Mouse (Mus musculus) MEL (cell line): ENCODE measurements around the gene Mid2. TPM values are rescaled to one million over a fixed set of nuclear protein-coding genes. Genes with fewer than 3 reads are reported as not detected.

Source experiments
- DNase-seq: peaks from one replicate; pipeline ENCODE4 v3.0.0; 2011; ENCODE audit warnings: low read depth, low spot score
- H3K27ac ChIP-seq: 2 replicates; pipeline ENCODE4 v1.5.1; 2012; ENCODE audit warnings: low read depth, mild to moderate bottlenecking, control low read depth, low read length, moderate library complexity; ENCODE audit not compliant: control insufficient read depth
- H3K27me3 ChIP-seq, 2 experiments: fragments of 150-350 bp in 1 of 2; sonication (generic) in 1 of 2; 2 replicates each; pipeline ENCODE4 v1.6.1; 2012; ENCODE audit warnings: low read length in 2 of 2, mild to moderate bottlenecking in 2 of 2, improper control_type of control experiment in 1 of 2, moderate library complexity in 1 of 2; ENCODE audit not compliant: insufficient read depth in 2 of 2, control insufficient read depth in 1 of 2
- H3K36me3 ChIP-seq, 2 experiments: 2 replicates each; pipeline ENCODE4 v1.6.1; 2012 to 2014; ENCODE audit warnings: low read length in 2 of 2, improper control_type of control experiment in 1 of 2, inconsistent platforms in 1 of 2, mild to moderate bottlenecking in 1 of 2; ENCODE audit not compliant: insufficient read depth in 2 of 2, control insufficient read depth in 1 of 2
- H3K4me1 ChIP-seq, 2 experiments: fragments of 150-350 bp in 1 of 2; sonication (generic) in 1 of 2; 2 replicates each; pipeline ENCODE4 v1.6.1; 2012; ENCODE audit warnings: low read length in 2 of 2, improper control_type of control experiment in 1 of 2, mild to moderate bottlenecking in 1 of 2; ENCODE audit not compliant: insufficient read depth in 2 of 2, control insufficient read depth in 1 of 2
- H3K4me3 ChIP-seq, 2 experiments: fragments of 150-350 bp in 1 of 2; sonication (generic) in 1 of 2; 2 replicates each; pipeline ENCODE4 v1.5.1; 2012; ENCODE audit warnings: low read depth in 2 of 2, low read length in 2 of 2, mild to moderate bottlenecking in 2 of 2, moderate library complexity in 2 of 2, control low read depth in 1 of 2, improper control_type of control experiment in 1 of 2; ENCODE audit not compliant: control insufficient read depth in 1 of 2, insufficient read depth in 1 of 2
- H3K79me2 ChIP-seq: 2 replicates; pipeline ENCODE4 v1.6.1; 2012; ENCODE audit warnings: mild to moderate bottlenecking, low read length, moderate library complexity; ENCODE audit not compliant: control insufficient read depth, poor library complexity, insufficient read depth
- H3K9ac ChIP-seq: 2 replicates; pipeline ENCODE4 v1.6.1; 2012; ENCODE audit warnings: low read depth, mild to moderate bottlenecking, control low read depth, low read length, moderate library complexity; ENCODE audit not compliant: control insufficient read depth, poor library complexity, severe bottlenecking
- H3K9me3 ChIP-seq: fragments of 150-350 bp; sonication (generic); replicated peaks from 2 replicates; pipeline ENCODE4 v1.6.1; 2012; ENCODE audit warnings: mild to moderate bottlenecking, low read length, improper control_type of control experiment, moderate library complexity; ENCODE audit not compliant: insufficient read depth
- CHD2 ChIP-seq: IDR thresholded peaks from 2 replicates; pipeline ENCODE4 v1.6.1; 2011; ENCODE audit warnings: low read length, improper control_type of control experiment
- E2F4 ChIP-seq: IDR thresholded peaks from 2 replicates; pipeline ENCODE4 v1.6.1; 2011; ENCODE audit warnings: low read depth, low read length, improper control_type of control experiment, borderline replicate concordance
- EP300 ChIP-seq, 2 experiments: IDR thresholded peaks; 2 replicates each; pipeline ENCODE4 v1.6.1; 2011; ENCODE audit warnings: improper control_type of control experiment in 2 of 2, low read length in 2 of 2, low read depth in 1 of 2, mild to moderate bottlenecking in 1 of 2
- ETS1 ChIP-seq: IDR thresholded peaks from 2 replicates; pipeline ENCODE4 v1.6.1; 2012; ENCODE audit warnings: low read depth, mild to moderate bottlenecking, inconsistent platforms, low read length, improper control_type of control experiment, moderate library complexity
- GABPA ChIP-seq: IDR thresholded peaks from 2 replicates; pipeline ENCODE4 v1.6.1; 2012; ENCODE audit warnings: low read depth, mild to moderate bottlenecking, inconsistent platforms, low read length, improper control_type of control experiment, moderate library complexity
- GATA1 ChIP-seq: IDR thresholded peaks from 2 replicates; pipeline ENCODE4 v1.6.1; 2011; ENCODE audit warnings: low read depth, low read length, improper control_type of control experiment
- HCFC1 ChIP-seq: IDR thresholded peaks from 2 replicates; pipeline ENCODE4 v1.6.1; 2012; ENCODE audit warnings: low read depth, mild to moderate bottlenecking, inconsistent platforms, low read length, improper control_type of control experiment, moderate library complexity
- KAT2A ChIP-seq: conservative IDR thresholded peaks from 2 replicates; pipeline ENCODE4 v1.6.1; 2012; ENCODE audit warnings: low read depth, low read length, improper control_type of control experiment, inconsistent platforms
- MAZ ChIP-seq: IDR thresholded peaks from 2 replicates; pipeline ENCODE4 v1.6.1; 2012; ENCODE audit warnings: low read depth, mild to moderate bottlenecking, inconsistent platforms, low read length, improper control_type of control experiment
- MEF2A ChIP-seq: IDR thresholded peaks from 2 replicates; pipeline ENCODE4 v1.6.1; 2014; ENCODE audit warnings: low read depth, mild to moderate bottlenecking, inconsistent platforms, low read length, improper control_type of control experiment; ENCODE audit not compliant: poor library complexity, insufficient replicate concordance, severe bottlenecking; ENCODE audit errors: extremely low read depth
- MYC ChIP-seq: IDR thresholded peaks from 2 replicates; pipeline ENCODE4 v1.6.1; 2011; ENCODE audit warnings: low read depth, mild to moderate bottlenecking, low read length, improper control_type of control experiment, moderate library complexity
- NRF1 ChIP-seq: IDR thresholded peaks from 2 replicates; pipeline ENCODE4 v1.6.1; 2014; ENCODE audit warnings: low read depth, mild to moderate bottlenecking, inconsistent platforms, low read length, improper control_type of control experiment, moderate library complexity; ENCODE audit not compliant: poor library complexity, insufficient read depth, severe bottlenecking
- POLR2AphosphoS2 ChIP-seq: IDR thresholded peaks from 2 replicates; pipeline ENCODE4 v1.6.1; 2011; ENCODE audit warnings: low read length, improper control_type of control experiment
- SIN3A ChIP-seq: IDR thresholded peaks from 2 replicates; pipeline ENCODE4 v1.6.1; 2012; ENCODE audit warnings: low read length, improper control_type of control experiment, inconsistent platforms
- TAL1 ChIP-seq: IDR thresholded peaks from 2 replicates; pipeline ENCODE4 v1.6.1; 2012; ENCODE audit warnings: mild to moderate bottlenecking, inconsistent platforms, low read length, moderate library complexity, mixed read lengths
- UBTF ChIP-seq: IDR thresholded peaks from 2 replicates; pipeline ENCODE4 v1.6.1; 2012; ENCODE audit warnings: low read depth, mild to moderate bottlenecking, inconsistent platforms, low read length, improper control_type of control experiment, moderate library complexity, borderline replicate concordance; ENCODE audit not compliant: insufficient read depth
- ZKSCAN1 ChIP-seq: IDR thresholded peaks from 2 replicates; pipeline ENCODE4 v1.6.1; 2012; ENCODE audit warnings: low read depth, mild to moderate bottlenecking, inconsistent platforms, low read length, improper control_type of control experiment, moderate library complexity
- ZNF384 ChIP-seq: IDR thresholded peaks from 2 replicates; pipeline ENCODE4 v1.6.1; 2012; ENCODE audit warnings: low read depth, mild to moderate bottlenecking, inconsistent platforms, low read length, improper control_type of control experiment
- polyA plus RNA-seq, 2 experiments: library from polyadenylated mRNA; stranded (reverse) in 1 of 2; unstranded in 1 of 2; fragments of >175 nt in 1 of 2; fragments of >200 nt in 1 of 2; gene quantifications; 2 replicates each; pipeline versions ENCODE4 v1.2.1 to v1.2.4; 2012; ENCODE audit warnings: low replicate concordance in 2 of 2, low read depth in 1 of 2; ENCODE audit not compliant: insufficient read length in 2 of 2, insufficient read depth in 1 of 2, missing spikeins in 1 of 2
- total RNA-seq: library from RNA; depleted of rRNA; stranded (reverse); fragments of 300-350 nt; gene quantifications from 2 replicates; pipeline ENCODE4 v1.2.3, GENCODE M21; 2012

Mid2 gene
- total and polyA plus RNA-seq, 3 experiments: not detected

GRCm38 (mm10) chrX:140665242-140665810 is 927 bp downstream of the Mid2 start:
- H3K27ac ChIP-seq: no peak overlapping the region
- no peaks in the 10 kb centered on the region for H3K4me1 ChIP-seq
- no peak for TF ChIP-seq POLR2AphosphoS2
- TF ChIP-seq GABPA: no peak
- TF ChIP-seq EP300 (IDR thresholded peaks at IDR 0.05; ENCODE audit: low read depth in 1 of 2, low read length in 2 of 2): no peak
- no peak for TF ChIP-seq TAL1
- no peak for TF ChIP-seq E2F4
- no peak for TF ChIP-seq MYC
- no peak for TF ChIP-seq ZNF384
- TF ChIP-seq GATA1: no peak
- TF ChIP-seq MAZ: no peak
- TF ChIP-seq SIN3A: no peak
- no peak for TF ChIP-seq ETS1
- no peak for TF ChIP-seq KAT2A
- TF ChIP-seq MEF2A: no peak
- no peak for DNase-seq
- H3K9ac ChIP-seq: no peak overlapping the region
- no peaks in the 10 kb centered on the region for H3K36me3 ChIP-seq
- H3K79me2 ChIP-seq: no peaks in the 10 kb centered on the region
- no peaks in the 10 kb centered on the region for H3K9me3 ChIP-seq
- peaks cover 10 to 18% of the 10 kb centered on the region in 2 experiments for H3K27me3 ChIP-seq
- no peak overlapping the region for H3K4me3 ChIP-seq

GRCm38 (mm10) chrX:140675444-140675843 is 11.0 kb downstream of the Mid2 start:
- no peak for DNase-seq
- no peaks in the 10 kb centered on the region for H3K9me3 ChIP-seq
- peaks cover 11 to 34% of the 10 kb centered on the region in 2 experiments for H3K27me3 ChIP-seq
- no peak overlapping the region for H3K27ac ChIP-seq
- no peak overlapping the region for H3K9ac ChIP-seq
- H3K4me1 ChIP-seq: no peaks in the 10 kb centered on the region
- no peaks in the 10 kb centered on the region for H3K36me3 ChIP-seq
- TF ChIP-seq UBTF (no peak), ZKSCAN1 (no peak), CHD2 (no peak), HCFC1 (no peak), NRF1 (no peak)
- H3K4me3 ChIP-seq: no peak overlapping the region
- no peaks in the 10 kb centered on the region for H3K79me2 ChIP-seq
